Mouse (Mus musculus): Measurements from ENCODE around the gene Sema3b.
"Not testable (repeated sequence)": the region's sequence is repeated elsewhere in the genome, so short reads cannot be mapped to it uniquely, and the experiment has no call there.

Gene Sema3b

GRCm38 (mm10) chr9:107590058-107590772 lies 18.8 kb downstream of the Sema3b start:
- DNase-seq (ENCODE audit: low spot score in 2 of 2), result peak; percentile 83 to 85

- peak in 1 of 2 experiments; percentile 59 for DNase-seq (ENCODE audit: low spot score in 2 of 2)
Observed at GRCm38 (mm10) chr9:107587833-107588639, 21.0 kb downstream of the Sema3b start.

GRCm38 (mm10) chr9:107586974-107587832 lies 21.8 kb downstream of the Sema3b start, which contains the start of gene Ifrd2:
Gene Ifrd2, plus strand, starts transcription at chr9:107587642.
- peak; percentile 97 to 98 for DNase-seq (ENCODE audit: low spot score in 2 of 2)

GRCm38 (mm10) chr9:107586504-107586903 lies 22.5 kb downstream of the Sema3b start:
- DNase-seq (ENCODE audit: low spot score in 2 of 2), result no peak

GRCm38 (mm10) chr9:107583174-107583573 lies 25.9 kb downstream of the Sema3b start:
- no peak for DNase-seq (ENCODE audit: low spot score in 2 of 2)

GRCm38 (mm10) chr9:107582509-107583062 lies 26.4 kb downstream of the Sema3b start:
- DNase-seq (ENCODE audit: low spot score in 2 of 2), result no peak

- no peak for DNase-seq (ENCODE audit: low spot score in 2 of 2)
Observed at GRCm38 (mm10) chr9:107581584-107581983, 27.4 kb downstream of the Sema3b start.

- peak; percentile 85 to 88 for DNase-seq (ENCODE audit: low spot score in 2 of 2)
Observed at GRCm38 (mm10) chr9:107580501-107581317, 28.3 kb downstream of the Sema3b start, which contains the start of gene Hyal3. Gene Hyal3, plus strand, starts transcription at chr9:107580818.

GRCm38 (mm10) chr9:107579023-107579900 lies 29.8 kb downstream of the Sema3b start:
- no peak for DNase-seq (ENCODE audit: low spot score in 2 of 2)

- no peak for DNase-seq (ENCODE audit: low spot score in 2 of 2)
Observed at GRCm38 (mm10) chr9:107578587-107578986, 30.4 kb downstream of the Sema3b start, which contains the start of gene Naa80. Gene Naa80, plus strand, starts transcription at chr9:107578887.

GRCm38 (mm10) chr9:107577871-107578270 lies 31.2 kb downstream of the Sema3b start:
- no peak for DNase-seq (ENCODE audit: low spot score in 2 of 2)

- peak; percentile 84 to 89 for DNase-seq (ENCODE audit: low spot score in 2 of 2)
Observed at GRCm38 (mm10) chr9:107576357-107577107, 32.5 kb downstream of the Sema3b start, which contains the start of gene Hyal1. Gene Hyal1, plus strand, starts transcription at chr9:107576927.

- no peak for DNase-seq (ENCODE audit: low spot score in 2 of 2)
Observed at GRCm38 (mm10) chr9:107575579-107576356, 33.3 kb downstream of the Sema3b start.

GRCm38 (mm10) chr9:107573774-107574173 lies 35.3 kb downstream of the Sema3b start:
- DNase-seq (ENCODE audit: low spot score in 2 of 2), result not testable (repeated sequence)

GRCm38 (mm10) chr9:107572327-107572662 lies 36.7 kb downstream of the Sema3b start:
- DNase-seq (ENCODE audit: low spot score in 2 of 2), result no peak

- DNase-seq (ENCODE audit: low spot score in 2 of 2), result no peak
Observed at GRCm38 (mm10) chr9:107571534-107572326, 37.3 kb downstream of the Sema3b start.

GRCm38 (mm10) chr9:107570845-107571244 lies 38.2 kb downstream of the Sema3b start:
- no peak for DNase-seq (ENCODE audit: low spot score in 2 of 2)

Measured in spleen, postnatal 4 days (tissue).